ENCODE assay signal across 7 mouse cellular contexts in the genomic region with DNA sequence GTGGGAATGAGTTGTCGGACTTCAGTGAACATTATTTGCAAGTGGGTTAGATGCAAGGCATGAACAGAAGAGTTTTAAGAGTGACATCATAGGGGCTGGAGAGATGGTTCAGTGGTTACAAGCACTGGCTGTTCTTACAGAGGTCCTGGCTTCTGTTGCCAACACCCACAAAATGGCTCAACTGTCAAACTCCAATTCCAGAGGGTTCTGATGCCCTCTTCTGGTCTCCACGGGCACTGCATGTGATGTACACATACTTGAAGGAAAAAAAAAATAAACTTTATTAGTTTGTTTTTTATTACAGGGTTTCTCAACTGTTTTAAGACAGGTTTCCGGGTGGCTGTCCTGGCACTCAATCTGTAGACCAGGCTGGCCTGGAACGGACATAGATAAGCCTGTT. TPM values are rescaled to one million over a fixed set of nuclear protein-coding genes. Genes with fewer than 3 reads are reported as not detected.
DNase-seq lines count a peak whose midpoint lies in the region; ATAC-seq and TF ChIP-seq lines count a peak whose summit lies in the region.

No protein-coding gene starts in this region.

- no peak overlapping the region for H3K27ac ChIP-seq in left cerebral cortex, adult 2 months

- no peaks in the 10 kb centered on the region; the same call in 1 of the 2 replicates for H3K9me3 ChIP-seq in G1E (replicated peaks)

- H3K4me3 ChIP-seq in left cerebral cortex, adult 2 months = no peak overlapping the region
- H3K4me3 ChIP-seq in G1E (ENCODE audit: low read depth, low read length) = no peak overlapping the region
- no peak overlapping the region for H3K4me3 ChIP-seq in lung, adult 2 months (replicated peaks; ENCODE audit: extremely low read depth, low read depth, low read length)

- ATAC-seq in G1E (ENCODE audit: extremely low read depth, insufficient number of reproducible peaks, low FRiP score, poor library complexity, severe bottlenecking) = no peak

- H3K36me3 ChIP-seq in G1E (replicated peaks) = peaks cover 32% of the 10 kb centered on the region
- no peaks in the 10 kb centered on the region for H3K36me3 ChIP-seq in splenic B cell, adult 2 months (ENCODE audit: control insufficient read depth, insufficient read depth, low read length, poor library complexity, severe bottlenecking)

- peaks cover 31% of the 10 kb centered on the region for H3K4me1 ChIP-seq in G1E (ENCODE audit: insufficient read depth, low read depth, low read length)
- H3K4me1 ChIP-seq in lung, adult 2 months (ENCODE audit: control insufficient read depth, insufficient read depth, low read length) = peaks cover 9% of the 10 kb centered on the region

- WGBS in lung, adult 2 months = 65% methylated on average over 4 of the region's 4 CpGs

- no peak for DNase-seq in left cerebral cortex, adult 2 months (ENCODE audit: extremely low spot score in 1 of 2, low spot score in 2 of 2)
- no peak for DNase-seq in left cerebral cortex, postnatal 36 days (ENCODE audit: low spot score in 2 of 2)
- no peak for DNase-seq in G1E (ENCODE audit: low spot score)
- peak; percentile 44 to 46 for DNase-seq in adrenal gland, postnatal 36 days
- peak; percentile 28 for DNase-seq in fibroblast of lung, adult 2 months (ENCODE audit: low read depth)
- peak; percentile 39 for DNase-seq in lung, adult 2 months
- peak; percentile 71 for DNase-seq in splenic B cell, adult 2 months (ENCODE audit: low read depth, low spot score)

- no peaks in the 10 kb centered on the region; the same call in 1 of the 2 replicates for H3K27me3 ChIP-seq in G1E (ENCODE audit: insufficient read depth, low read length)
- H3K27me3 ChIP-seq in splenic B cell, adult 2 months (ENCODE audit: control insufficient read depth, insufficient read depth, low read length, poor library complexity, severe bottlenecking) = no peaks in the 10 kb centered on the region

- intact Hi-C loops in left cerebral cortex, adult 2 months (cut with DNase I) = no loop called here
- intact Hi-C loops in left cerebral cortex, postnatal 36 days (cut with DNase I) = no loop called here

- no peak for TF ChIP-seq POLR2A in lung, adult 2 months (IDR thresholded peaks at IDR 0.05; ENCODE audit: borderline replicate concordance, extremely low read depth, low read depth, low read length)

- TF ChIP-seq CTCF in left cerebral cortex, adult 2 months (IDR thresholded peaks at IDR 0.05) = peak; percentile 69
- TF ChIP-seq CTCF in G1E (IDR thresholded peaks at IDR 0.05; ENCODE audit: low read depth, low read length) = peak; percentile 46
- peak; percentile 27; the same call in 1 of the 2 replicates for TF ChIP-seq CTCF in lung, adult 2 months (IDR thresholded peaks at IDR 0.05; ENCODE audit: insufficient read depth, low read length)

RNA-seq across cellular contexts. Expression of a gene that starts 2.4 kb away (rescaled TPM):
- 100 to 1,000 TPM; 148 to 156 TPM for total RNA-seq in left cerebral cortex, adult 2 months (2021)
- total RNA-seq in left cerebral cortex, postnatal 36 days (2021) = 100 to 1,000 TPM; 153 to 170 TPM
- 123 and 194 TPM in 2 replicates for total RNA-seq in G1E (2014; fragmentation: Nextera tagmentation)
- total RNA-seq in G1E (2017) = 62.2 and 65.5 TPM in 2 replicates
- 59.2 and 79.0 TPM in 2 replicates for polyA plus RNA-seq in G1E (2012)
- total RNA-seq in adrenal gland, postnatal 36 days (2021) = 100 to 1,000 TPM; 121 to 176 TPM
- 178 and 213 TPM in 2 replicates for polyA plus RNA-seq in lung, adult 2 months (2012; rRNA removed)

RNA-seq across cellular contexts. Expression of a gene that starts 28.7 kb away (rescaled TPM):
- 100 to 1,000 TPM; 176 to 191 TPM for total RNA-seq in left cerebral cortex, adult 2 months (2021)
- total RNA-seq in left cerebral cortex, postnatal 36 days (2021) = 100 to 1,000 TPM; 179 to 184 TPM
- total RNA-seq in G1E (2014; fragmentation: Nextera tagmentation) = not detected in 2 replicates
- total RNA-seq in G1E (2017) = not detected in 2 replicates
- polyA plus RNA-seq in G1E (2012) = not detected in 2 replicates
- 1 to 10 TPM; 2.1 to 3.4 TPM for total RNA-seq in adrenal gland, postnatal 36 days (2021)
- 1.4 and 2.2 TPM in 2 replicates for polyA plus RNA-seq in lung, adult 2 months (2012; rRNA removed)

RNA-seq across cellular contexts. Expression of a gene that starts 36.6 kb away (rescaled TPM):
- total RNA-seq in left cerebral cortex, adult 2 months (2021) = 100 to 1,000 TPM; 617 to 624 TPM
- total RNA-seq in left cerebral cortex, postnatal 36 days (2021) = 100 to 1,000 TPM; 606 to 697 TPM
- 167 and 180 TPM in 2 replicates for total RNA-seq in G1E (2014; fragmentation: Nextera tagmentation)
- total RNA-seq in G1E (2017) = 86.5 and 99.2 TPM in 2 replicates
- polyA plus RNA-seq in G1E (2012) = 269 and 293 TPM in 2 replicates
- total RNA-seq in adrenal gland, postnatal 36 days (2021) = 100 to 1,000 TPM; 284 to 296 TPM
- 313 and 336 TPM in 2 replicates for polyA plus RNA-seq in lung, adult 2 months (2012; rRNA removed)

RNA-seq across cellular contexts. Expression of a gene that starts 41.2 kb away (rescaled TPM):
- 10 to 100 TPM; 48.2 to 50.6 TPM for total RNA-seq in left cerebral cortex, adult 2 months (2021)
- 10 to 100 TPM; 33.3 to 52.7 TPM for total RNA-seq in left cerebral cortex, postnatal 36 days (2021)
- 71.2 and 79.6 TPM in 2 replicates for total RNA-seq in G1E (2014; fragmentation: Nextera tagmentation)
- 22.9 and 25.7 TPM in 2 replicates for total RNA-seq in G1E (2017)
- 51.7 and 52.8 TPM in 2 replicates for polyA plus RNA-seq in G1E (2012)
- 10 to 100 TPM; 41.3 to 53.8 TPM for total RNA-seq in adrenal gland, postnatal 36 days (2021)
- polyA plus RNA-seq in lung, adult 2 months (2012; rRNA removed) = 44.8 and 48.4 TPM in 2 replicates

RNA-seq across cellular contexts. Expression of a gene that starts 47.9 kb away (rescaled TPM):
- 100 to 1,000 TPM; 845 to 926 TPM for total RNA-seq in left cerebral cortex, adult 2 months (2021)
- 1,000 to 10,000 TPM in 1 of 2 experiments, 100 to 1,000 TPM in 1; 913 to 1,047 TPM for total RNA-seq in left cerebral cortex, postnatal 36 days (2021)
- total RNA-seq in G1E (2014; fragmentation: Nextera tagmentation) (5.6 and 6.3 TPM in 2 replicates), G1E (2017) (84.9 and 86.4 TPM in 2 replicates)
- polyA plus RNA-seq in G1E (2012) = 34.1 and 43.1 TPM in 2 replicates
- 100 to 1,000 TPM; 753 to 830 TPM for total RNA-seq in adrenal gland, postnatal 36 days (2021)
- polyA plus RNA-seq in lung, adult 2 months (2012; rRNA removed) = 1,982 and 2,310 TPM in 2 replicates

Comparison
In these comparisons a context has a peak if more than half of its experiments do, and no peak if none do; other contexts are left out.
1. DNase-seq: peak in adrenal gland, postnatal 36 days (2 of 2), fibroblast of lung, adult 2 months (single experiment), lung, adult 2 months (single experiment) and splenic B cell, adult 2 months (single experiment); none in left cerebral cortex, adult 2 months (0 of 2), left cerebral cortex, postnatal 36 days (0 of 2) and G1E (single experiment).
2. RNA of a gene that starts 28.7 kb away (total RNA-seq): 176 to 191 TPM in left cerebral cortex, adult 2 months and 179 to 184 TPM in left cerebral cortex, postnatal 36 days; 2.1 to 3.4 TPM in adrenal gland, postnatal 36 days and not detected in G1E; every median in the first group is over 10 times any median in the second.
3. Peak in every context shown above with its lines, with median percentiles within 50 percentile points of each other: CTCF ChIP-seq.